Mouse (Mus musculus) kidney, embryonic 16.5 days (tissue): Measurements from ENCODE around the gene Med24. TPM values are rescaled to one million over a fixed set of nuclear protein-coding genes. Genes with fewer than 3 reads are reported as not detected.

Experiments used
- ATAC-seq: fragments of 200-750 bp; cut with Nextera tagmentation; 2 replicates; pipeline ENCODE4 v1.8.0; 2017; ENCODE audit warnings: moderate TSS enrichment; ENCODE audit not compliant: low FRiP score, low TSS enrichment
- H3K27ac ChIP-seq: fragments of 300-500 bp; sonication (generic); 2 replicates; pipeline ENCODE4 v1.5.1; 2014; ENCODE audit warnings: low read length
- H3K27me3 ChIP-seq: fragments of 300-500 bp; sonication (generic); 2 replicates; pipeline ENCODE4 v1.6.1; 2014; ENCODE audit warnings: low read length, control low read depth, mixed read lengths; ENCODE audit not compliant: insufficient read depth
- H3K36me3 ChIP-seq: fragments of 300-500 bp; sonication (generic); 2 replicates; pipeline ENCODE4 v1.6.1; 2014; ENCODE audit warnings: low read length, control low read depth, mixed read lengths; ENCODE audit not compliant: insufficient read depth
- H3K4me1 ChIP-seq: fragments of 300-500 bp; sonication (generic); 2 replicates; pipeline ENCODE4 v1.6.1; 2014; ENCODE audit warnings: low read length, control low read depth, mixed read lengths; ENCODE audit not compliant: insufficient read depth
- H3K4me2 ChIP-seq: fragments of 300-500 bp; sonication (generic); replicated peaks from 2 replicates; pipeline ENCODE4 v1.6.1; 2014; ENCODE audit warnings: low read depth, low read length
- H3K4me3 ChIP-seq: fragments of 300-500 bp; sonication (generic); 2 replicates; pipeline ENCODE4 v1.5.1; 2014; ENCODE audit warnings: mild to moderate bottlenecking, low read length
- H3K9ac ChIP-seq: fragments of 300-500 bp; sonication (generic); replicated peaks from 2 replicates; pipeline ENCODE4 v1.6.1; 2014; ENCODE audit warnings: low read length
- H3K9me3 ChIP-seq: fragments of 300-500 bp; sonication (generic); 2 replicates; pipeline ENCODE4 v1.6.1; 2016; ENCODE audit warnings: low read length, control low read depth
- WGBS: fragments of 180-500 bp; shearing (Covaris S2); extraction: QIAGEN DNeasy Blood & Tissue Kit; methylation state at CpG from one replicate; pipeline ENCODE4 v1.1.7; 2014; 5-methylcytosine and 5-hydroxymethylcytosine counted together
- polyA plus RNA-seq: library from polyadenylated mRNA; unstranded; fragments of >200 nt; fragmentation: Nextera tagmentation; extraction: Ambion mirVana; gene quantifications from 2 replicates; pipeline ENCODE4 v1.2.1, GENCODE M21; 2015

Med24 gene
- polyA plus RNA-seq, 1 experiment from 2014 or later = 71.4 TPM

DNA sequence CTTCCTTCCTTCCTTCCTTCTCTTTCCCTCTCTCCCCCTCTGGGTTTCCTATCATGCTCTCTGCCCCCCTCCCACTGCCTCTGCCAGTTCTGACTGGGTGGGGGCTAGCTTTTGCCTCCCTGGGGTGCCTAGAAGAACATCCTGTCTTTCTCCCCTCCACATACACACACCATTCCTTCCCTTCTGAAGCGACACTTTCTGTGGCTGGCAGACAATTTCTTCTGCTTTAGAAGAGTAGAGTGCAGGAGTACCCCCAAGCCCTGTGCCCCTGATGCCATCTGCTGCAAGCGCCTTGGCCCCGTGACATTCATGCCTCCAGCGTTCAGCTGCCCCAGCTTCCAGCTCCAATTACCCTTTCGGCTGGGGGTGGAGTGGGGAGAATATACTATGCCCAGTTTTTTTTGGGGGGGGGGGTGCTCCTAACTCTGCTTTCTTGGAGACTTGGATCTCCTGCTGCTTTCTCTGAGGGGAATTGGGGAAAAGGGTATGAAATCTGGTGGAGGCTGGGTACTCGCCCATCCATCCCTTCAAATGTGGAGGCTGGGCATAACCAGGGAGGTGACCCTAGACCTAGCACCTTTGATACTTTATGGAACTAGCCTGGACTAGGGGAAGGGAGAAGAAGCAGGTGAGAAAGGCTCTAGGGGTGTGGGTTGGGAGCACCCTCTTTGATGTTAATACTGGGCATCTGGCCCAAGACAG, 18.7 kb upstream of the Med24 start:
- Histone ChIP-seq H3K27ac (peak overlapping the region; percentile 71), H3K4me3 (no peak overlapping the region), H3K36me3 (no peaks in the 10 kb centered on the region), H3K9me3 (no peaks in the 10 kb centered on the region), H3K9ac (peak overlapping the region; percentile 48; the same call in 1 of the 2 replicates), H3K27me3 (no peaks in the 10 kb centered on the region), H3K4me1 (peaks cover 98% of the 10 kb centered on the region), H3K4me2 (peak overlapping the region; percentile 21)
- ATAC-seq = no peak
- WGBS = 25% methylated on average over 6 of the region's 6 CpGs

GRCm38 (mm10) chr11:98746855-98747693, 17.8 kb upstream of the Med24 start:
- H3K9me3 ChIP-seq = no peaks in the 10 kb centered on the region
- peaks cover 94% of the 10 kb centered on the region for H3K4me1 ChIP-seq
- no peaks in the 10 kb centered on the region for H3K36me3 ChIP-seq
- peak overlapping the region; percentile 41 for H3K4me2 ChIP-seq
- no peaks in the 10 kb centered on the region for H3K27me3 ChIP-seq
- WGBS = 3% methylated on average over 19 of the region's 19 CpGs
- H3K9ac ChIP-seq = peak overlapping the region; percentile 34
- H3K4me3 ChIP-seq = peak overlapping the region; percentile 2
- peak; percentile 40 for ATAC-seq
- H3K27ac ChIP-seq = peak overlapping the region; percentile 27

GRCm38 (mm10) chr11:98745932-98746853, 17.0 kb upstream of the Med24 start:
- WGBS = 45% methylated on average over 12 of the region's 12 CpGs
- Histone ChIP-seq H3K36me3 (no peaks in the 10 kb centered on the region), H3K9ac (peak overlapping the region; percentile 3; the same call in 1 of the 2 replicates), H3K27me3 (no peaks in the 10 kb centered on the region), H3K4me3 (no peak overlapping the region), H3K4me2 (peak overlapping the region; percentile 41; the same call in 1 of the 2 replicates), H3K4me1 (peaks cover 87% of the 10 kb centered on the region), H3K27ac (peak overlapping the region; percentile 27), H3K9me3 (no peaks in the 10 kb centered on the region)
- ATAC-seq = no peak

DNA sequence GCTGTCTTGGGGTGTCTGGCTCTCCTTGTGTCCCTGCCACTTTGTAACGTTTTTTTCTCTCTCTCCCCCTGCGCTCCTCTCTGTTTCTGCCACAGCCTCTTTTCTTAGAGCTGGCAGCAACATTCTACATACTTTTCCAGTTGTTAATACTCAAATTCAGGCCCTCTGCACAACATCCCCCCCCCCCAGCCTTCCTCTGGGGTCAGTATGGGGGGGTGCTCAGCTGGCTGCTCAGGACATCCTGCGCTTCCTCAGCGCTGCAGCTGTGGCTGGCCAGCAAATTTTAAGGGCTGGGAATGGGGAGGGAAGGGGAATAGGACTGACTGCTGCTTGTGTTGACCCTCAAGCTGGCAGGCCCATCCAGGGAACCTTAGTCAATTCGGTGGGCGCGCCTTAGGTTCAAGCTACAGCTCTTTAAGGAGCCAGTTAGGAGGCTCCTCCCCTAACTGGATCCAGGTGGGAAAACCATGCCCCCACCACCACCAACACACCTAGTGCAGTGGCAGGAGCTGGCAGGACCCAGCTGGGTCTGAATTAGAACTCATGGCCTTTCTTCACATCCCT, 15.3 kb upstream of the Med24 start:
- 32% methylated on average over 7 of the region's 7 CpGs for WGBS
- no peaks in the 10 kb centered on the region for H3K27me3 ChIP-seq
- H3K27ac ChIP-seq = peak overlapping the region; percentile 74
- peak overlapping the region; percentile 55 for H3K9ac ChIP-seq
- peak overlapping the region; percentile 82 for H3K4me2 ChIP-seq
- peaks cover 84% of the 10 kb centered on the region for H3K4me1 ChIP-seq
- H3K9me3 ChIP-seq = no peaks in the 10 kb centered on the region
- peak overlapping the region; percentile 90 for H3K4me3 ChIP-seq
- H3K36me3 ChIP-seq = no peaks in the 10 kb centered on the region
- ATAC-seq = no peak

- Histone ChIP-seq H3K9me3 (no peaks in the 10 kb centered on the region), H3K4me2 (peak overlapping the region; percentile 82), H3K27ac (peak overlapping the region; percentile 74), H3K9ac (peak overlapping the region; percentile 55), H3K36me3 (no peaks in the 10 kb centered on the region), H3K4me1 (peaks cover 76% of the 10 kb centered on the region), H3K4me3 (peak overlapping the region; percentile 90), H3K27me3 (no peaks in the 10 kb centered on the region)
- peak; percentile 17 for ATAC-seq
- WGBS = 7% methylated on average over 9 of the region's 9 CpGs
Measured at GRCm38 (mm10) chr11:98743655-98744345, 14.6 kb upstream of the Med24 start.

GRCm38 (mm10) chr11:98742397-98743291, 13.4 kb upstream of the Med24 start:
- Histone ChIP-seq H3K4me2 (peak overlapping the region; percentile 82), H3K27ac (peak overlapping the region; percentile 92), H3K9ac (peak overlapping the region; percentile 90), H3K4me3 (peak overlapping the region; percentile 90), H3K4me1 (peaks cover 65% of the 10 kb centered on the region), H3K27me3 (no peaks in the 10 kb centered on the region), H3K9me3 (no peaks in the 10 kb centered on the region), H3K36me3 (no peaks in the 10 kb centered on the region)
- ATAC-seq = no peak
- WGBS = 3% methylated on average over 21 of the region's 21 CpGs

DNA sequence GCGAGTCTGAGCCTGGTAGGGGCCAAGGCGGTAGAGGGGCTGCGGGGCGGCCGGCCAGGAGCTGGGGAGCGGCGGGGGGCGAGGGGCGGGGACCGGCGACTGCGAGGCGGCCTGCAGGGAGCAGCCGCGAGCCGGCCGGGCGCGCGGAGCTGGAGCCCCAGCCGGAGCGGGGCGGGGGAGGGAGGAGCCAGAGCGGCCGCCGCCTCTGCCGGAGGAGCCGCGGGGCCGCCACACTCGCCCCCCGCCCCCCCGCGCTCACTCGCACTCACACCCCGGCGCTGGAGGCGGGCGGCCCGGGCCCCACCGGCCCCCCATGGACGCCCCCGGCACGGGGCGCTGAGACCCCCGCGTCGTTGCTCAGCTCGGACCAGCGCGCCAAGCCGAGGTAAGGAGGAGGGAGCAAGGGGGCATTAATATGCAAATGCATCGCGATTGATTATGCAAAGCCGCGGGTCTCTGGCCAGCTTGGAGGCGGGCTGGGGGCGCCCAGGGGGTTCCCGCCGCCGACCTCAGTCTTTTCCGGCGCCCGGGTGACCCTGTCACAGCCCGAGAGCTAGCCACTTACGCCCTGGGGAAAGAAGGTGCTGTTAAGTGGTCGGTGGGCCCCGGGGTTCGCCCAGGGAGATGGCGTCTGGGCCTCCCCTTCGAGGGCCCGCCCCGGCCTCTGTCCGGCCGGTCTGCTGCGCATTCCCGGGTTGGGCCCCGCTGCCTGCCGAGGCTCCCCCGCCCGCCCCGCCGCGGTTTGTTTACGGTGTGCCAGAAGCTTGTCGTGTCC, 12.6 kb upstream of the Med24 start:
- Histone ChIP-seq H3K9me3 (no peaks in the 10 kb centered on the region), H3K36me3 (no peaks in the 10 kb centered on the region), H3K4me2 (peak overlapping the region; percentile 82), H3K27ac (peak overlapping the region; percentile 92), H3K4me1 (peaks cover 58% of the 10 kb centered on the region), H3K4me3 (peak overlapping the region; percentile 90), H3K9ac (peak overlapping the region; percentile 90), H3K27me3 (no peaks in the 10 kb centered on the region)
- peak; percentile 75 for ATAC-seq
- WGBS = under 1% methylated on average over 56 of the region's 86 CpGs
